Mouse (Mus musculus): ENCODE results near the gene Ppp6r3. TPM values are rescaled to one million over a fixed set of nuclear protein-coding genes. Genes with fewer than 3 reads are reported as not detected.

Ppp6r3 gene
- polyA plus RNA-seq, 1 experiment = 28.8 TPM

DNA sequence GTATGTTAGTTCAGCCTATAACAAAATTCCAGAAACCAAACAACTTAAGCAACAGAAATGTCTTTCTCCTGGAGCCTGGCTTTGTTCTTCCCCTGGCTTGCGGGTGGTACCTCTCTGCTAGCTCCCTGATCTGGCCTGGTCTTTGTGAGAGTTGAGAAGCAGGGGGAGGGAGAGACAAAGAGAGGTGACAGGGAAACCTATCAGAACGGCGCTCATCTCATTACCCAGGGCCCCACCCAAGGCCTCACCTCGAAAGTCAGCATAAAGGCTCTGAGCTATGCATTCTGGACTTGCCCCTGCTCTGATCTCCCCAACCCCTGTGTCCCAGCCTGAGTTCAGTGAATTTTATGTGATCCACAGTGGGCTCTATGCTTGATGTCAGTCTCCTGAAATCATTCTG, 140.9 kb downstream of the Ppp6r3 start:
- H3K27ac ChIP-seq (ENCODE audit: control insufficient read depth, insufficient read depth, low read depth, low read length) = no peak overlapping the region

DNA sequence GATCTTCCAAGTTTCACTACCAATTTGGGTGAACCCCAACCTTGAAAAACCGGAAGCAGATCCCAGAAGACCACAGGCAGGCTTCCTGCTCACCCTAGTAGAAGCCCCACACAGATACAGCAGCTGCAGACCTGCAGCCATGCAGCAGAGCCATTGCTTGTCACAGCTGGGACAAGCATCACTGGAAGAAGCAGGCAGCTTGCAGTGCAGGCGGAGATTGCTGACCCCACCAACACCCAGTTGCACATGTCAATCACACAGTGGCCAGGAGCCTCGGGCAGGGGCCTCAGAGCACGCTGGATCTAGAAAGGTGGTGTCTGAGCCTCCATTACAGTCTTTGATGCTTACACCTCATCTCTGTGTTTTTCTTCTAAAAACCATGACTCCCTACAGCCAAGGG, 141.4 kb downstream of the Ppp6r3 start:
- H3K36me3 ChIP-seq (ENCODE audit: control insufficient read depth, insufficient read depth, low read length) = no peaks in the 10 kb centered on the region
- no peaks in the 10 kb centered on the region for H3K27me3 ChIP-seq (ENCODE audit: control insufficient read depth, insufficient read depth, low read length)
- no peak for TF ChIP-seq POLR2A (IDR thresholded peaks at IDR 0.05; ENCODE audit: control insufficient read depth, low read depth, low read length)
- TF ChIP-seq CTCF (IDR thresholded peaks at IDR 0.05; ENCODE audit: control insufficient read depth, insufficient read depth, insufficient replicate concordance, low read depth, low read length) = no peak
- H3K4me3 ChIP-seq (ENCODE audit: control insufficient read depth, low read depth, low read length) = no peak overlapping the region
- H3K27ac ChIP-seq (ENCODE audit: control insufficient read depth, insufficient read depth, low read depth, low read length) = no peak overlapping the region
- no peaks in the 10 kb centered on the region for H3K4me1 ChIP-seq (ENCODE audit: control insufficient read depth, insufficient read depth, low read length)

More for the DNA sequence above, 140.9 kb downstream of the Ppp6r3 start:
- no peaks in the 10 kb centered on the region for H3K4me1 ChIP-seq (ENCODE audit: control insufficient read depth, insufficient read depth, low read length)
- no peak overlapping the region for H3K4me3 ChIP-seq (ENCODE audit: control insufficient read depth, low read depth, low read length)
- TF ChIP-seq CTCF (IDR thresholded peaks at IDR 0.05; ENCODE audit: control insufficient read depth, insufficient read depth, insufficient replicate concordance, low read depth, low read length) (no peak), POLR2A (IDR thresholded peaks at IDR 0.05; ENCODE audit: control insufficient read depth, low read depth, low read length) (no peak)
- H3K36me3 ChIP-seq (ENCODE audit: control insufficient read depth, insufficient read depth, low read length) = no peaks in the 10 kb centered on the region
- no peaks in the 10 kb centered on the region for H3K27me3 ChIP-seq (ENCODE audit: control insufficient read depth, insufficient read depth, low read length)

DNA sequence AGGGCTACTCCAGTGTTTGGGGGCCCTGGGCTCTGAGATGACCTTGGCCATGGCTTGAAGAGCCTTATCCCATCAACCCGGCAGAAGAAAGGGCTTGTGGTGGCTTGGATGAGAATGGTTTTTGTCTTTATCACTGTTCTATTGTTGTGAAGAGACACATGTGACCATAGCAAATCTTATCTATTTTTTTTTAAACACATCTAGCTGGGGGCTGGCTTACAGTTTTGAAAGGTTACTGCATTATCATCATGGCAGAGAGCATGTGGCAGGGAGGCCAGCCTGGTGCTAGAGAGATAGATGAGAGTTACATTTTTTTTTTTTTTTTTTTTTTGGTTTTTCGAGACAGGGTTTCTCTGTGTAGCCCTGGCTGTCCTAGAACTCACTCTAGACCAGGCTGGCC, 143.6 kb downstream of the Ppp6r3 start:
- Histone ChIP-seq H3K27ac (ENCODE audit: control insufficient read depth, insufficient read depth, low read depth, low read length) (no peak overlapping the region), H3K4me3 (ENCODE audit: control insufficient read depth, low read depth, low read length) (no peak overlapping the region), H3K4me1 (ENCODE audit: control insufficient read depth, insufficient read depth, low read length) (no peaks in the 10 kb centered on the region), H3K27me3 (ENCODE audit: control insufficient read depth, insufficient read depth, low read length) (no peaks in the 10 kb centered on the region), H3K36me3 (ENCODE audit: control insufficient read depth, insufficient read depth, low read length) (no peaks in the 10 kb centered on the region)
- TF ChIP-seq CTCF (IDR thresholded peaks at IDR 0.05; ENCODE audit: control insufficient read depth, insufficient read depth, insufficient replicate concordance, low read depth, low read length) (no peak), POLR2A (IDR thresholded peaks at IDR 0.05; ENCODE audit: control insufficient read depth, low read depth, low read length) (no peak)

DNA sequence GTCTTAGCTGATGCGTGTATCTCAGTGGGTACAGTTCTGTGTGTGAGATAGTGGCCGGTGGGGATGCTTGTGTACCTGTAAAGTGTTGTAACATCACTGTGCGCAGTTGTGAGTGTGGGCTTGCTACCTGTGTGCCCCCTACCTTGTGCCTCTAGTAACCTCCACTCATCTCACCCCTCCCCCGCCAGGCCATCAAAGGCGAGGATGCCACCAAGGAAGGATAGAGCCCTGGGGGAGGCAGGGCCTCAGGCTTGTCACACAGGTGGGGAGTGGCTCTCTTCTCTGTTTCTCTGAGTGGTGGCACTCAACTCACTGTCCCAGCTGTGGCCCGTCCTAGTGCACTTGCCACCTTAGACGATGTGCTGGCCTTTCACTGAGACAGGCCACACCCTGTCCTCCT, 144.5 kb downstream of the Ppp6r3 start:
- Histone ChIP-seq H3K36me3 (ENCODE audit: control insufficient read depth, insufficient read depth, low read length) (no peaks in the 10 kb centered on the region), H3K27ac (ENCODE audit: control insufficient read depth, insufficient read depth, low read depth, low read length) (no peak overlapping the region), H3K4me3 (ENCODE audit: control insufficient read depth, low read depth, low read length) (no peak overlapping the region), H3K27me3 (ENCODE audit: control insufficient read depth, insufficient read depth, low read length) (no peaks in the 10 kb centered on the region), H3K4me1 (ENCODE audit: control insufficient read depth, insufficient read depth, low read length) (no peaks in the 10 kb centered on the region)
- TF ChIP-seq CTCF (IDR thresholded peaks at IDR 0.05; ENCODE audit: control insufficient read depth, insufficient read depth, insufficient replicate concordance, low read depth, low read length) = no peak
- TF ChIP-seq POLR2A (IDR thresholded peaks at IDR 0.05; ENCODE audit: control insufficient read depth, low read depth, low read length) = no peak

DNA sequence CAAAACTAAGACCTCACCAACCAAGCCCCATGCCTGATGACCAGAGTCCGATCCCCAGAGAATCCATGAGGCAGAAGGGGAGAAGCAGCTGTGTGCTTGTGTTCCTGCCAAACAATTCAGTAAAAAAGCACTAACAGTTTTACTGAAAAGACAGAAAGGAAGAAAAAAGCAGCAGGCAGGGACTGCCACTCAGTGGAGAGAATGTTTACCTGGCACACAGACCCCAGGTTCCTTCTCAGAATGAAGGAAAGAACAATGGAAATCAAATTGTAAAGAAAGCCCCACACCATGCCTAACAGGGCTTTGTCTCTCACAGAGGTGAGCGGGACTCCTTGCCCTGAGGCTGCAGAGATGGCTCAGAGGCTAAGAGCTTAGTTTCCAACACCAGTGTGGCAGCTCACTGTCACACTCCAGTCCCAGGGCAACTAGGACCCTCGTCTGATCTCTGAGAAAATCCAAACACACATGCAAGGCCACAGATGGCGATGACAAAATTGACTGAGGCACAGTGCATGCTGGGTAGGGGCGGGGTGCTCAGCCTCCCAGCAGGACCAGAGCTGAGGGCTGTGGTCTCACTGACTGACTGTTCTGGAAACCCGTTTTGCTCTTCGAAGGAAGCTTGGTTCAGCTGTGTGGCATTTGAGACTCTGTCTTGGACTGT, 146.3 kb downstream of the Ppp6r3 start:
- H3K27ac ChIP-seq (ENCODE audit: control insufficient read depth, insufficient read depth, low read depth, low read length) = no peak overlapping the region

DNA sequence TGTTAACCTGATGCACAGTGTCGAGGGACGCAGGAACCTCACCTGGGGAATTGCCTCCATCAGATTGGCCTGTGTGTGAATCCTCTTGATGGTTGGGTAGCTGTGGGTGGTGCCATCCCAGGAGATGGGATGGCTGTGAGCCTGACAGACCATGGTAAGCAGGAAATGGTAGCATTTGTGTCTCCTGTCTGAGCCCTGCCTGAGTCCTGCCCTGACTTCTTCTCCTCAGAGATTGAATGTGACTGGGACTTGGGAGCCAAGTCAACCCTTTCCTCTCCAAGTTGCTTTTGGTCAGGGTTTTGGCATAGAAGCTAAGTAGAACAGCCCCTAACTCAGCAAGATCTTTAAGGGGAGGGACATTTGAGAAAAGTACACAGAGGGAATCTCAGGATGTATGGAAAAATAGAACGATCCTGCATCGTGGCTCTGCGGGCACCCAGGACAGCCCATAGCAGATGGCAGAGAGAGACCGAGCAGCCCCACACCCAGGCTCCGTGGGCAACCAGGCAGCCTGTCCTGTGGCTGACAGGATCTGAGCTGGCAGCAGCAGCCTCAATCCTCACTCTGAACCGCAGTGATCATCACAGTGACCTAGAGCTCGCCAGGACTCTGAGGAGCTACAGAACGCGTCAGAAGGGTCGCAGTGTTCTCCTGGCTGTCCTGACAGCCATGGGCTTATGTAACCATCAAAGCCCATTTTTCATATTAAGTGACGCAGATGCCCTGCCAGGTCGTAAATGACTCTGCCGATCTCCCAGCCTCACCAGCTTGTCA, 147.3 kb downstream of the Ppp6r3 start:
- no peaks in the 10 kb centered on the region for H3K27me3 ChIP-seq (ENCODE audit: control insufficient read depth, insufficient read depth, low read length)
- H3K4me1 ChIP-seq (ENCODE audit: control insufficient read depth, insufficient read depth, low read length) = no peaks in the 10 kb centered on the region
- H3K4me3 ChIP-seq (ENCODE audit: control insufficient read depth, low read depth, low read length) = no peak overlapping the region
- TF ChIP-seq CTCF (IDR thresholded peaks at IDR 0.05; ENCODE audit: control insufficient read depth, insufficient read depth, insufficient replicate concordance, low read depth, low read length) = no peak
- no peak for TF ChIP-seq POLR2A (IDR thresholded peaks at IDR 0.05; ENCODE audit: control insufficient read depth, low read depth, low read length)
- no peak overlapping the region for H3K27ac ChIP-seq (ENCODE audit: control insufficient read depth, insufficient read depth, low read depth, low read length)
- H3K36me3 ChIP-seq (ENCODE audit: control insufficient read depth, insufficient read depth, low read length) = no peaks in the 10 kb centered on the region

More for the DNA sequence above, 146.3 kb downstream of the Ppp6r3 start:
- Histone ChIP-seq H3K4me3 (ENCODE audit: control insufficient read depth, low read depth, low read length) (no peak overlapping the region), H3K27me3 (ENCODE audit: control insufficient read depth, insufficient read depth, low read length) (no peaks in the 10 kb centered on the region), H3K36me3 (ENCODE audit: control insufficient read depth, insufficient read depth, low read length) (no peaks in the 10 kb centered on the region), H3K4me1 (ENCODE audit: control insufficient read depth, insufficient read depth, low read length) (no peaks in the 10 kb centered on the region)
- TF ChIP-seq CTCF (IDR thresholded peaks at IDR 0.05; ENCODE audit: control insufficient read depth, insufficient read depth, insufficient replicate concordance, low read depth, low read length) (no peak), POLR2A (IDR thresholded peaks at IDR 0.05; ENCODE audit: control insufficient read depth, low read depth, low read length) (no peak)

DNA sequence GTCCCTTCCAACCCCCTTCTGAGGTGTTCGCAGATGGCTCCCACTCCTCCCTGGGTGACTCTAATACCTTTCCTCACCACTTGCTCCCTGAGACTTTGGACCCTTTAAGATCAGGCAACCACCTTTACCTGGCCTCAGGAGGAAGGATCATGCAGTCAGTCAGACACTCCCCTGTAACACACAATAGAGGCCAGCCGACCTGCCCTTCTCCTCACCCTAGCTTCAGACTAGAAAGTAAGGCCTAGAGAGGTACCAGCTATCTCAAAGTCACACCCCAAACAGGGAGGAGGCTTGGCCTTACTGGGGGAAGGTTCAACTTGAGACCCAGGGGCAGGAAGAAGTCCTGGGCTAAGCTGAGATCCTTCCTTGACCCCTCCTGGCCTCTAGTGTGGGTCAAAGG, 151.3 kb downstream of the Ppp6r3 start:
- no peak overlapping the region for H3K4me3 ChIP-seq (ENCODE audit: control insufficient read depth, low read depth, low read length)
- H3K27ac ChIP-seq (ENCODE audit: control insufficient read depth, insufficient read depth, low read depth, low read length) = no peak overlapping the region
- H3K4me1 ChIP-seq (ENCODE audit: control insufficient read depth, insufficient read depth, low read length) = no peaks in the 10 kb centered on the region
- H3K27me3 ChIP-seq (ENCODE audit: control insufficient read depth, insufficient read depth, low read length) = no peaks in the 10 kb centered on the region
- H3K36me3 ChIP-seq (ENCODE audit: control insufficient read depth, insufficient read depth, low read length) = no peaks in the 10 kb centered on the region
- TF ChIP-seq POLR2A (IDR thresholded peaks at IDR 0.05; ENCODE audit: control insufficient read depth, low read depth, low read length) (no peak), CTCF (IDR thresholded peaks at IDR 0.05; ENCODE audit: control insufficient read depth, insufficient read depth, insufficient replicate concordance, low read depth, low read length) (no peak)

Data from testis, adult 2 months (tissue).